Mouse (Mus musculus) CD4-positive naive resting alpha-beta T cell, adult 76 days (primary cell): Measurements from ENCODE around the gene Tmsb4x. TPM values are rescaled to one million over a fixed set of nuclear protein-coding genes. Genes with fewer than 3 reads are reported as not detected.

Experiments
- total RNA-seq: library from RNA; stranded (reverse); gene quantifications from one replicate; pipeline ENCODE4 v1.2.4, GENCODE M21; 2023

Tmsb4x gene
- total RNA-seq: 3,192 TPM

DNA sequence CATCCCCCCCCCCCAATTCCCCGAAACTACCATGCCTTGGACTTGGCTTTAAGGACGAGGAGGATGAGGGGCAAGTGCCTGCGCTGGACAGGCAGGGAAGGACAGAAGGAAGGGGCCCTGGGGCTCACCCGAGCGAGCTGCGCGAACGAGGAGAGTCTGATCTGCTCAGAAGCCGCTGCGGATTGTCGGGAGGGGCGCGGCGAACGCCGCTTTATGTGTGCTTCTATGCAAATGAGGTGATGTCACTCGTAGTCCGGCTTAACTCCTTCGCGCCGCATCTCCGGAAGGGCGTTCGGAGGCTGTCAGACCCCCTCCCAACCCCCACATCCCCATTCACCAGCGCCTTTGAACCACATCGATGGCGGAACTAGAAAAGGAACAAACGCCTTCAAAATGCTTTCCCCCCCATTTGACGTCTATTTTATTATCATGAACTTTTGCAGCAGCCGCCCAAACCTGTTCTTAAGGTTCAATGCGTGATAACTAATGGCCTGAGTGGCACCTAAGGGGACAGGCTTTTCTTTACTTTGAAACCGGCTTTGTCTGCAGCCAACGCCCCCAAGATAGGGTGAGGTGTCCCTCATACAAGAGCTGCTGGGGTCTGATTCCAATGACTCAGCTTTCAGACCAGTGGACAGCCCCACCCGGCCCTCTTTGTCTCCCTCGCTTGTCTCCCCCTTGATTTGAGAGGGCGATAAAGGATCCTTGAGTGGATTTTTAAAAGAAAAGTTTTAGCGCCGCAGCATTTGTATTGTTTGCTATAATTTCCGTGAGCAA lies at the start of gene Tmsb4x:
Gene Tmsb4x, minus strand, starts transcription at position 338 of the 777 bp plus-strand sequence.

Other genes with a start within 250 kb of the Tmsb4x start
- 0.50 TPM for gene Tlr8, start 55.0 kb upstream of the Tmsb4x start, total RNA-seq
- 5.2 TPM for gene Tlr7, start 121.2 kb upstream of the Tmsb4x start, total RNA-seq
- 47.6 TPM for gene Prps2, start 173.4 kb upstream of the Tmsb4x start, total RNA-seq